Mouse (Mus musculus): ENCODE measurements at regions not wholly inside any gene's neighbourhood (a gene's known extent, or its start where the extent isn't known, plus 50 kb on each side); places are given as distances from the start of the nearest gene placed in this dataset.
"Not testable (repeated sequence)": the region's sequence is repeated elsewhere in the genome, so short reads cannot be mapped to it uniquely, and the experiment has no call there.

- peak; percentile 73 for DNase-seq (ENCODE audit: low read depth, low spot score)
Measured at GRCm38 (mm10) chr17:29430401-29430800, 60.2 kb upstream of the Pim1 start.

- no peak for DNase-seq (ENCODE audit: low read depth, low spot score)
Measured at GRCm38 (mm10) chr17:29430806-29431205, 59.7 kb upstream of the Pim1 start.

DNA sequence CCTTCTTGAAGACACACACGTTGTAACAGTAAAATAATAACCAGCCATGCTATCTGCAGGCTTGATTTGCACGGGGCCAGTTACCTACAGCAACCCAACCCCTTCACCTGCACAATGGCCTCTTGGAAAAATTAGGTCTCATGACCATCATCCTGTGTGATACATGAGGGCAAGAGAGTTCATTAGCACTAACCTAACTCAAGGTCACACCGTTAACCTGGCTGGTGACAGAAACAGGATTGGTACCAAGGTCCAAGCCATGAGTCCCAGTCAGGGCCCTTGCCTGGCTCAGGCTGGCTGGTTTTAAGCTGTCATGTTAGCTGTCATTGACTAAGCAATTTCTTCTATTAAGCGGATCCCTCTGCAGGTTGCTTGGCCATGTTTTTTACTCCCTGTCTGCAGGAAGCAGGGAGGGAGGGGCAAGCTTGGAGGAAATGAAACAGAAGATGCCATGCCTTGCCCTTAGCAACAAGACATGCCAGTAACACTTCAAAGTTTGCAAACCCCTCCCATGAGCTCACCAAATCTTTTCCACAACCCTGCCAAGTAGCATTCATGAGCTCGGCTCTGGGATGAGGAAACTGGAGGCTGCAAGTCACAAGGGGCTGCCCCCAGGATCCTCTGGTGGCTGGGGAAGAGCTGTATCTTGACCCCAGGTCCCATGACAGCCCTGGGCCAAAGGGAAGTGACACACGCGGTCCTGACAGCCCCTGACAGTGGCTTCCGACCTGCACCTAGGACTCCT, 58.8 kb upstream of the Pim1 start:
- peak; percentile 38 for DNase-seq (ENCODE audit: low read depth, low spot score)

GRCm38 (mm10) chr17:29432666-29433065, 57.9 kb upstream of the Pim1 start:
- DNase-seq (ENCODE audit: low read depth, low spot score), result no peak

DNA sequence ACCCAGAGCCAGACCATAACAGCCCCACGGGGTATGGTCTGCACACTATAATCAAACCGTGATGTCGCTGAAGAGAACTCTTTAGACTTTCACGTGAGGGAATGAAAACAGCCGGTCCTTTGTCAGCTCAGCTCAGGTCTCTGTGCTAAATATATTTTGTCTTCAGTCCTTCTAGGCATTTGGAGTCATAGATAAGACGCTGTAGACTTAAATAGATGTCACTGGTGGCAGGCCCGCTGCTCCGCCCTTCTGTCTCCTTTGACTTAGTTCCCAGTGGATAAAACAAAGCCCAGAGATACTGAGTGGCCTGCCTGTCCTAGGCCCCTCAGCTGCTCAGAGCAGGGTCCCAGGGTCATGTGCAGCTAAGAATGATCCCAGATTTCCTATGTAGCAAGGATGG, 57.2 kb upstream of the Pim1 start:
- DNase-seq (ENCODE audit: low read depth, low spot score), result no peak

DNA sequence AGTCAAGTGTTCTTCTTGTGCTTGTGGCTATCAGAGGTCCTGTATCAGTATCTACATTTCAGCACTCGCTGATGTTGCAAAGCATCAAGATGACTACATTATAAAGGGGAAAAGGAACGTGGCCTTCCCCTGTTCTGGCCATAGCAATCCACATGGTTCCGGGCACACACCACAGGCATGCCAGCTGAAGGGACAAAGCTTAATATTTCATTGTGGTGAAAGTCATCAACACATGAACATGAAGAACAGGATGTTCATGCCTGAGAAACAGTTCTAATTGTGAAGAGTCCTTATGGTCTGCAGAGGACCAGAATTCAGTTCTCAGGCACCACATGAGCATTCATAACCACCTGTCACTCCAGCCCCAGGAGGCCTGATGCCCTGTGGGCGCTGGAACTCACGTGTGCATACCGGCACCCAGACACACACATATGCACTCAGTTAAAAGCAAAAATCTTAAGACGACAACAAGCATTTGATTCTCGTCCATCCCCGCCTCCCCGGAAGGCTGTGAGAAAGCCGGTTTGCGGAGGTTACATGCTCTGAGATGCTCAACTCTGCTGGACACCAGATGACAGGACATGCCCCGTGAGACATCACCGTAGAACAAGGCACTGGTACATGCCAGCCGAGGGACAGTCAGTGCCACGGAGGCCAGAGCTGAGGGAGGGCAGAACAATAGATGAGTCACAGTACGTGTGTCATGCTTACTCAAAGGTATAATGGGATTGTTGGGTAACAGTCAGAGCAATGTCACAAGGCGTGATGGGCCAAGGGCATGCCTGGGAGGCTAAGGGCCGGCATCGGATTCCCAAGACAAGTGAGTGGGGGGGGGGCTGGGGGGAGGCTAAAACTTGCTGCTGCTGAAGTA, 56.2 kb upstream of the Pim1 start:
- DNase-seq (ENCODE audit: low read depth, low spot score), result no peak

DNA sequence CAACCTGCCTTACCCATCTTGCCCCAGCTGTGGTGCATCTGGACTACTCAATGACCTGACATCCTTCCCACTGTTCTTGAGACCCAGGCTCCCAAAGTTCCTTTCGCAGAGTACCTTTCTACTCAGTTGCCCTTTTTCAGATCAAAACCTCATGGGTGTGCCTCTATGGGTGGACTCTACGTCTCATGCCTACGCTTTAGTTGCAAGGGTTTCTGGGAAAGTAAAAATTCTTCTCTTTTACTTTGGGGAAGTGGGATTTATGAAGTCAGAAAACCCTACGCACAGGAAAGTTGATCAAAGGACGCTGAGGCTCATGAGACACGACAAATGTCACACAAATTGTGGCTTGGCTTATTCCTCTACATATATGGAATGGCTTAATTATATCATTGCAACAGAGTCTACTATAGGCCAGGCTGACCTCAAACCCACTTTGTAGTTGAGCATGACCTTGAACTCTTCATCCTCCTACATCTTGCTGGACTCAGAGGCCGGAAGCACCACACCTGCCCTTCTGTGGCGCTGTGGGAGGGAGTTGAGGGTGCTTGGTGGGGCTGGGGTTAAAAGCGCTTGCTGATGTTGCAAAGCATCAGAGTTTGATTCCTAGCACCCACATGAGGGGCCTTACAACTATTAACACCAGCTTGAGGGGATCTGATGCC, 55.1 kb upstream of the Pim1 start:
- no peak for DNase-seq (ENCODE audit: low read depth, low spot score)

DNA sequence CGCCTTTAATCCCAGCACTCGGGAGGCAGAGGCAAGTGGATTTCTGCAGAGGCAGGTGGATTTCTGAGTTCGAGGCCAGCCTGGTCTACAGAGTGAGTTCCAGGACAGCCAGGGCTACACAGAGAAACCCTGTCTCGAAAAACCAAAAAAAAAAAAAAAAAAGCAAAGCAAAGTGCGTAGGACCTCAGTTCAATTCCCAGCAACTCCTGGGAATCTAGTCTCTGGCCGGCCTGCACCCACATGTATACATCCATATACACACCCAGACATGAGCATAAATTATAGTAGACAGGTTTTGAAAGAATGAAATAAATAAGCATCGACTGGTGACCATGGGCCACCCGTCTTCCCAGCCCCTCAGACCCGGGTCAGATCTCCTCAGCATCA, 54.1 kb upstream of the Pim1 start:
- not testable (repeated sequence) for DNase-seq (ENCODE audit: low read depth, low spot score)

DNA sequence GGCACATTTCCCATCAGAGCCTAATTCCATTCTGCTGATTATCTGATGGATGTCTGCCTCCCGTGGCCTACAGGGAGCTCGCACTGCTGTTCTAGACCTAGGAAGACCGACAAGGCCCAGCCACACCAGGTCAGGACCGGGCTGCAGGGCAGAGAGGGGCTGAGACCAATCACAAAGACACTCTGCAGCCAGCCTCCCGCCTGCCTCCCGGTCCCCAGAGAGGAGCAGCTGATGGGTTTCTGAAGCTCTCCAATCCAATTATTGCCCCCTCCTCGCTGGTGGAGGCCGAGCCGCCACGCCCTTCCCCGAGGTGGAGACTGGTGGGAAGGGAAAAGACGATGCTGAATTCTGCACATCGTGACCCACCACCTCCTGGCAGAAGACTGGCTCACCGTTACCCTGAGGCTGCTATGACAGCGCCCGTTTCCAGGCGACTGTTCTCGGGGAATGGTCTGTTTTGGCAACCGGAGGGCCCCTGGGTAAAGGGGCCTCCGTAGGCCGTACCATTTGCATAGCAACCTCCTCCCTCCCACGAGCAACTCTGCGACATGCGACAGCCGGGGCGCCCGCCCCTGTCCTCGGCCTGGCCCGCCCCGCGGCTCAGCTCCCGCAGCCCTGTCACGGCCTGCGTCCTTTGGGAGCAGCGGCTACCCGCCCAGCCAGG, 53.5 kb upstream of the Pim1 start:
- peak; percentile 87 for DNase-seq (ENCODE audit: low read depth, low spot score)

DNA sequence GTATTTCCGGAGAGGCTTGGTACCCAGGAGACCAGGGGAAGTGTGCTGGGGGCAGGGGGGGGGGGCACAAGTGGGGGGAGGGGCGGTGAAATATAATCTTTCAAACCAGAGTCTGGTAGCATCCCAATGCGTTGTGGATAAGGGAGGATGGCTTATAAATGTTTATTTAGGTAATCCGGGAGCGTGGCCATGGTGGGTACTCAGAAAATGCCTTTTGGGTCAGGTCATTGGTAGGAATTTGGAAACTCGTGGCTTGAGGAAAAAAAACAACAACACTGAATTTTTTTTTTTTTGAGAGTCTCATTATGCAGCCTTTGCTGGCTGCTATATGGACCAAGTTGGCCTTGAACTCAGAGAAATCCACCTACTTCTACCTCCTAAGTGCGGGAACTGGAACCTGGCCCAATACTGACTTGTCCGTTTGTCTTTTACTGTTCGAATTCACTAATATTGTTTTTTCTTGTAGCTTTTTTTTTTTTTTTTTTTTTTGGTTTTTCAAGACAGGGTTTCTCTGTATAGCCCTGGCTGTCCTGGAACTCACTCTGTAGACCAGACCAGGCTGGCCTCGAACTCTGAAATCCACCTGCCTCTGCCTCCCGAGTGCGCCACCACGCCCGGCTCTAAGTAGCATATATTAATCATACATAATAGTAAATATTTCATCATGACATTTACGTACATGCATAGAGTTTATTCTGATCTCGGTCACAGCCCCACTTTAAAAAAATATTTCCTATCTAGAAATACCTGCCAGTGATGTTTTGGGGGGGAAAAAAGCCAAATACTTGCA, 52.8 kb upstream of the Pim1 start:
- no peak for DNase-seq (ENCODE audit: low read depth, low spot score)

- DNase-seq (ENCODE audit: low read depth, low spot score), result peak; percentile 84
Measured at GRCm38 (mm10) chr17:29438347-29439235, 52.0 kb upstream of the Pim1 start.

GRCm38 (mm10) chr17:29439992-29440391, 50.6 kb upstream of the Pim1 start:
- no peak for DNase-seq (ENCODE audit: low read depth, low spot score)

DNA sequence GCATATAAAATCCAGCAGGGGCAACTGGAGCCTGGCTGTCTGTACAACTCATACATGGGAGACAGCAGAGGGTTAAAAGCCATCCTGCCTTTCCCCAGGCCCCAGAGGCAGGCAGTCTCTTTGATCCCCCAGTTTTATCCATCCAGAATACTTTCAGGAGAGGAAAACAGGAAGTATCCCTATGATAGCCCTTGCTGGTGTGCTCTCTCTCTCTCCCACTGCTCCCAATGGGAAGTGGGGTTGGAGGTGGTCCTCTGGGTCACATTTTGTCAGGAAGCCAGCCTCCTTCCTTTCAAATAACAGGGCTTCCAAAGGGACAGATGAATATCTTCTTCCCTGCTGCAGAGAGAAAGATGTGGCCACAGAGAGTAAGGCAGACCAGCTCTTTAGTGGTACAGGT, 50.1 kb upstream of the Pim1 start:
- no peak for DNase-seq (ENCODE audit: low read depth, low spot score)

Measured in R1 (cell line).